Mouse (Mus musculus): ENCODE results near the gene Sgta. TPM values are rescaled to one million over a fixed set of nuclear protein-coding genes. Genes with fewer than 3 reads are reported as not detected.

Gene Sgta
- 59.2 and 64.5 TPM in 2 replicates for total RNA-seq (2017)

DNA sequence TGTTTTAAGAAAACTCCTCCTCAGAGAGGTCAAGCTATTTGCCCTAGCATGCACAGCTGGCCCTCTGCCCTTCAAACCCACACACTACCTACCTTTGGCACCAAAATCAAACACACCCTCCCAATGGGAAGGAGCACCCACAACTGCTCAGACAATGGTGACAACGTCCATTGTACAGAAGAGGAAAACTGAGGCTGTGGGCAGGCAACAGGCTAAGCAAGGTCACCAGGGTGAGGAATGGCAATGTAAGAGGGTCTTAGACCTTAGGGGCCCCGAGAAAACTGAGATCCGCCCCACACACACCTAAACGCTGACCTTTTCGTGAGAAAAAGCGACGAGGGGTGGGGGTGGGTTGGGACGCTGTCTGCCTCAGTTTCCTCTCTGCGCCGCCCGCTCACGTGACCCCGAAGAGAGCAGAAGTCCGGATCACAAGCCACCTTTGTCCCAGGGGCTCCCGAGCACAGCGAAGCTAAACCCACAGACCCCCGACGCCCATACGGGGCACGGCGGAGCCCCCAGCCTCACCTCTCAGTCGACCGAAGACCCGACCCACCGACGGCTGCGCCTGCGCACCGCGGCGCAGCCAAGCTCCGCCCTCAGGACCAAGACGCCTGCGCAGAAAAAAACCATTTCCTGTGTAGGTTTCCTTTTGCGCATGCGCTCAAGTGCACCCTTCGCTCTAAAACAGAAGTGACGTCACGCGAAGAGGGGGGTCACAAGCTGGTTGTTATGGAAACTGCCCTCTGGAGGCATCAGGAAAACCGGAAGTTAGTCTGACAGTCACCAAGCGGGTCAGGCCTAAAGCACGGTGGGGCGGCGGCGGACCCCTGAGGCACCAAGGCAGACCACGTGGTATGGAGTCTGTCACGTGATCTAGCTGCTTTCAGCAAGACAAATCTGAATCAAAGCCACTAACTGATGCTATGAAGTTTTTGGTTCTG is at the start of gene Sgta:
Gene Sgta, minus strand, starts transcription at position 579 of the 941 bp plus-strand sequence.
- peak; percentile 94 for ATAC-seq (ENCODE audit: extremely low read depth, insufficient number of reproducible peaks, low FRiP score, poor library complexity, severe bottlenecking)

DNA sequence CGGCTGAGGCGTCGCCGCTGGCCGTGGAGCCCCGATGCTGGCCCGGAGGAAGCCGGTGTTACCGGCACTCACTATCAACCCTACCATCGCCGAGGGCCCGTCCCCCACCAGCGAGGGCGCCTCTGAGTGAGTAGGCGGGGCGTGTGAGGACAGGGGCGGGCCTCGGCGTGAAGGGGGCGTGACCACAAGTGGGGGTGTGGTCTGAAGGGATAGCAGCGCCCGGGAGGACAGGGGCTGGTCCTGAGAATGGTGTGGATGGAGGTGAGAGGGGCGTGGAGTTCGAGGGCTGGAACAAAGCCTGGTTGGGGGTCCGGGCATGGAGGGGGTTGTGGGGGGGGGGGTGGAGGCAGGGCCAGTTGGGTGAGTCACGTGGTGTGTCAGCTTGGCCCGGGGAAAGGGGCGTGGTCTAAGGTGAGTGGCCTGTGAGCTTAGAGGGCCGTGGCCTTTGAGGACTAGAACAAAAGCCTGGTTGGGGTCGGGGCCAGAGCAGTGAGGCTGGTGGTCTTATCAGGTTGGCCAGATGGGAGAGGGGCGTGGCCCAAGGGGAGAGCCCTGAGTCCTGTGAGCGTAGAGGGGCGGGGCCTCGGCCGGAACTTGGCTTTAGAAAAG is 46.2 kb upstream of the Sgta start:
- ATAC-seq (ENCODE audit: extremely low read depth, insufficient number of reproducible peaks, low FRiP score, poor library complexity, severe bottlenecking), result peak; percentile 73

DNA sequence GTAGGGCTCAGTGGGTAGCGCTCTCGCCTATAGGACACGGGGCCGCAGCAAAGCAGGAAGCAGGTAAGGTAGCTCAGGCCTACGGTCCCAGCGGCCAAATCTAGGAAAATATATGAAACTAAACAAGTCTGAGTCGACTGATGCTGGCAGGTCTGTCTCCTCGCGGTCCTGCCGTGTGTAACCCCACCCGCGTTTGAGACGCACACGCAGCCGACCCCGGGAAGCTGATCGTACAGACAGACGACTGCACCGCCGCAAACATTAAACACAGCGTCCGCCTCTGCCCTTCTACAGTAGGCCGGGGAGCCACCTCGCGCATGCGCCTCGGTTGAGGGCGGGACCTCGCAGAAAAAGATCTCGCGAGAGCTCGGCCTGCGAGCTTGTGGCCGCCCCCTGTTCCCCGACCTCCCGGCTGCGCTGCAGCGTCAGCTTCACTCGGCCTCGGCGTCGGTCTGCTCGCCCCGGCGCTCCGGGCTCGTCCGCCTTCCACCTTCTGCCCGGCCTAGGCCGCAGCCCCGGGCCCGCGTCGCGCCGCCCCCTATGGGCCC is 45.7 kb upstream of the Sgta start, which contains the start of gene Map2k2:
Gene Map2k2, plus strand, starts transcription at position 351 of the 548 bp plus-strand sequence.
- ATAC-seq (ENCODE audit: extremely low read depth, insufficient number of reproducible peaks, low FRiP score, poor library complexity, severe bottlenecking), result peak; percentile 73

DNA sequence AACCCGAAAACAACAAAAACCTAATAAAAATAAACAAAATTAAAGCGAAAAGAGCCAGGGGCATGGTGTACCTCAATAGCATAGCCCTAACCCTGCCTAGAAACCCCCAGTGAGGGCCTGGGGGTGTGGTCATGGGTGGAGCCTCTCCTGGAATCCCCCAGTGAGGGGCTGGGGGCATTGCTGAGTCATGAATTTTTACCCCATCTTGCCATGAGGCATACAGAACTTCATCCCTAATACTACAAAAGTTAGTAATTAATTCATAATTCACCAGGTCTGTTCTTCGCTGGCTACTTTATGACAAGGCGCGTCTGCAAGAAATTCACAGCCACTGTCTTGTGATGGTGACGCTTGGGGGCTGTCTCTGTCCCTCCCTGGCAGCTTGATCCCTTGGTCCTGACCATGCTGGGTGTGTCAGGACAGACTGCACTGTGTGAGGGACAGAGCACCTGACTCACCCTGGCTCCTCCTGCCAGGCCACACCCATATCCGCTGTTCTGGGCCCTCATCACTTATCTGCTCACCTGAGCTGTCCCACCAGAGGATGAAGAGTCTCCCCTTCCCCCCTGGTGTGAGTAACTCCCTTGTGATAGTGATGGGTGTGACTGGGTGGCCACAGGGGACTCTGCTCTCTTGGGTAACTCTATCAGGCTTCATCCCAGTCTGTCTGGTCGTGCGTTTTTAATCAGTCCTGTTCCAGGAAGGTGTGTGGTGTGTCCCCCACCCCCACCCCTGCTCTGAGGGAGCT is 35.1 kb upstream of the Sgta start:
- ATAC-seq (ENCODE audit: extremely low read depth, insufficient number of reproducible peaks, low FRiP score, poor library complexity, severe bottlenecking), result no peak

DNA sequence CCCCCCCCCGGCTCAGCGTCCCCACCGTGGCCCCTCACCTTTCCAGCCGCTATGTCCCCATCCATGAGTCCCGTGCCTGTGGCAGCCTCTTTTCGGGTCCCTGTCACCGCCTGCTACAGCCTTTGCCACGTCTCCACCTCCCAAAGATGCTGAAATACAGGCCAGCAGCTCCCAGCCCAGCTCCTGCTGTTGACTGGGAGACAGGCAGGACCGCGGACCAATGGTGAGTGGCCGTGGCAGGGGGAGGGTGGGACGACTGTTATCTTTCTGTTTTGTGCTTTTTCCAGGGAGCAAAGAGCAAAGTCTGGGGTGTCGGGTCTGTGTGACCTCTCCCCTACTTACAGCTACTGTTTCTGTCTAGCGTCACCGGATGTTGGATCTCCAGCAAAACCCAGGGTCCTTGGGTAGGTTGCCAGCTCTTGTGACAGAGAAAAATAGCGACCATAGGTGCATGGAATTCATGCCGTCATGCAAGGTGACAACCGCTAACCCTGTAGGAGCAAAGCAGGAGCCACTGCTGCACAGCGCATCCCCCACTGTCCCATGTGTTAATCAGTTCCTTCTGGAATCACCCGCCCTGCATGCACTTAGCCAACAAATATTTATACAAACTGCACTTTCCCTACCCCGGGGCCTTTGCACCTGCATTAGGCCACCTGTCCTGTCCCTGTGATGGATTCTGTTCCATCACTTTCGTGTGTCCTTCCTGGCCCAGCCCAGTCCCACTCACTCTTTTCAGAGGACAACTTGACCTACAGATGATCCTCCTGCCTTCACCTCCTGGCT is 32.7 kb upstream of the Sgta start:
- no peak for ATAC-seq (ENCODE audit: extremely low read depth, insufficient number of reproducible peaks, low FRiP score, poor library complexity, severe bottlenecking)

DNA sequence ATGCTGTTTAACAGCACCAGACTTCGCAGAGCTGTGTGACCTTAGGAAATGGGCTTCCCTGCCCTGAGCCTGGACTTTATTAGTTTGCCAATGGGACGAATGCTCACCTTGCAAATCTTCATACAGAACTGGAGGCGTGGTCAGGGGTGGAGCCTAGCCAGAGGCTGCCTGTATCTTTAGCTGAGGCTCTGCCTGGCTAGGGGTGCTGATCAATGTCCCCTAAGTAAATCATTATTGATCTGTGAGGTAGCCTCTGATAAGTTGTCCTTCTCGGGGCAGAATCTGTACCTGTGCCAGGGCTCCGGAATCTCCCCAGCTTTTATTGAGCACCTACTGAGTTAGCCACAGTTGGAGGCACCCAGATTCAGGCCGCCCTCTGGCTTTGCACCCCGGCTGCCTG is 30.6 kb upstream of the Sgta start:
- ATAC-seq (ENCODE audit: extremely low read depth, insufficient number of reproducible peaks, low FRiP score, poor library complexity, severe bottlenecking), result no peak

DNA sequence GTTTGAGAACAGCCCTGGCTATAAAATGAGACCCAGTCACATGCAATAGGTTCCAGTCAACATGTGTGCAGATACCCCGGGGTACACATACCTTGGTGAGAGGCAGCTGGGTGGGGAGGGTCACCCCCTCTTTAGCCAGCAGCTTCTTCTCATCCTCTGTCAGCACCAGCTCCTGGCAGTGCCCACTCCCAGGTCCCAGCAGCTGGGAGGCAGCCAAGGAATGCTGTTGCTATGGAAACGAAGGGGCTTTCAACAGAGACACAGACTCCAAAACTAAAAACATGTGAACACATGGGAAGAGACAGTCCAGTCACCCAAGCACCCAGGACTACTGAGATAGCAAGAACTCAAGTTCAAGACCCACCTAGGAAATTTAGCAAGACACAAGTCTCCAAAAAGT is 29.2 kb upstream of the Sgta start:
- ATAC-seq (ENCODE audit: extremely low read depth, insufficient number of reproducible peaks, low FRiP score, poor library complexity, severe bottlenecking), result no peak

DNA sequence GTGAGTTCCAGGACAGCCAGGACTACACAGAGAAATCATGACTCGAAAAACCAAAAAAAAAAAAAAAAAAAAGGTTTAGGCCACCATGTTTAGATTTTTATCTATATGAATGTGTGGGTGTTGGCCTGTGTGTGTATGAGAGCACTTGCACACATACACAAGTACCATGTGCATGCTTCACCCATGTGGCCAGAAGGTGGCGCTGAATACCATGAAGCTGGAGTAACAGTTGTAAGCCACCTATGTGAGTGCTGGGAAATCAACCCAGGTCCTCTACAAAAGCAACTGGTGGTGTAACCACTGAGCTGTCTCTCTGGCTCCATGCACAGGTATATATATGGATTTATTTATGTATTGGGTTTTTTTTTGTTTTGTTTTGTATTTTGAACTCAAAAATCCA is 27.0 kb upstream of the Sgta start:
- ATAC-seq (ENCODE audit: extremely low read depth, insufficient number of reproducible peaks, low FRiP score, poor library complexity, severe bottlenecking), result no peak

DNA sequence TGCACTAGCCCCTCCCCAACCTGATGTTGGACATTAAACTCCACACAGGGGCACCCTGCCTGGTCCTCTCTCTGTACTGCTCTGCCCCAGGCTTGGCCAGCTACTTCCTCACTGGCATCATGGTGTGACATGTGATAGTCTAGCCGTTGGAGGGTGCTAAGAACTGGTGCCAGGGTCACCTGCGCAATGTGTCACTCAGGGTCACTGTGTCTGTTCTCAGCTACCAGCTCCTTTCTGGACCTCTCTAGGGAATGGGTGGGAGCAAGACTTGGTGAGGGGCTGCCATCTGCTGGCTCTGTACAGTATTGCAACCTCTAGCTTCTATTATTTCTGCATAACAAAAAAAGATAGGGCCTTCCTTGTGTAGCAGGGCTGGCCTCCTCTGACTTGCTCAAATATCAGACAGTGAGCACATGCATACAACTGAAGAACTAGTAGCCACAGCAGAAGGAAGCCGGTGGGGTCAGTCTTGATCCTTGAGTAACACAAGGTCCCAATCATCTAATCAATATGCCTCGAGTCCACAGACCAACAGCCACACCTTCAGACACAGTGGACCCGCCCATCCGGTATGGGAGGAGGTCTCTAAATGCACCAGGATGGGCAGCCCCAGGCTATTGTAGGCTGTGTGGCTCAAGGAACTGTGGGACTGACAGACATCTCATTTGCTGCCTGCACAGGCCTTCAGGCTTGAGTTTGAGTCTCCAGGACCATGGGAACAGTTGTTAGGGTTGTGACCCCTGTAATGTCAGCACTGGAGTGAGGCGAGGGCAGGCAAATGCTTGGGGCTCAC is 22.4 kb upstream of the Sgta start:
- ATAC-seq (ENCODE audit: extremely low read depth, insufficient number of reproducible peaks, low FRiP score, poor library complexity, severe bottlenecking), result peak; percentile 52

DNA sequence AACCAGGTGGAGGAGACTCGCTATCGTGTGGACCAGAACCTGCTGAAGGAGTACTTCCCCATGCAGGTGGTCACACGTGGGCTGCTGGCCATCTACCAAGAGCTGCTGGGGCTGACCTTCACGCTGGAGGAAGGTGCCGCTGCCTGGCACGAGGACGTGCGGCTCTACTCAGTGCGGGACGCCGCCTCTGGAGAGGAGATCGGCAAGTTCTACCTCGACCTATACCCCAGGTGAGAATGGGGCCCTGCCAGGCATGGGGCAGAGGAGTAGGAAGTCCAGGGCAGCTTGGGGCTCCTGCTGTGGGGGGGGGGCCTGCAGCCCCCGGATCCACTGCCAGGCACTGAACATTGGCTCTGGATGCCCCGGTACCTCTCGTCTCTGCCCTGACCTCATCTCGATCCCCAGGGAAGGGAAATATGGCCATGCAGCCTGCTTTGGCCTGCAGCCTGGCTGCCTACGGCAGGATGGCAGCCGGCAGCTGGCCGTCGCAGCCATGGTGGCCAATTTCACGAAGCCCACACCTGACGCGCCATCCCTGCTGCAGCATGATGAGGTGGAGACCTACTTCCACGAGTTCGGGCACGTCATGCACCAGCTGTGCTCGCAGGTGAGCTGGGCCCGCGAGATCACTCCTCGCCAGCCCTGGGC is 20.2 kb upstream of the Sgta start:
- no peak for ATAC-seq (ENCODE audit: extremely low read depth, insufficient number of reproducible peaks, low FRiP score, poor library complexity, severe bottlenecking)

DNA sequence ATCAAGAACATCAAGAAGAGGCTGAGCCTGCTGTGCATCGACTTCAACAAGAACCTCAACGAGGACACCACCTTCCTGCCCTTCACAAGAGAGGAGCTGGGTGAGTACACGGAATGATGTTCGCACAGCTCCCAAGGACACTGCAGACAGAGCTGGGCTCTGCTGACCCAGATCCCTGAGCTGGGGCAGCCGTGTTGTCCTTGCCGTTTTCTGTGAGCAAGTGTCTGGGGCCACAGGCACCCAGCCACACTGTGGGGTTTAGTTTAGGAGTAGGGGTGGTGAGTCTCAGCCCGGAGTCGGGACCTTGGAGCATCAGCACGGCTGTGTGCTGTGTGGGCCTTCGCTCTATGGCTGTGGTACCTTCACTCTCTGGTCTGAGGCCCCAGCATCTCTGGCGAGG is 17.9 kb upstream of the Sgta start:
- no peak for ATAC-seq (ENCODE audit: extremely low read depth, insufficient number of reproducible peaks, low FRiP score, poor library complexity, severe bottlenecking)

DNA sequence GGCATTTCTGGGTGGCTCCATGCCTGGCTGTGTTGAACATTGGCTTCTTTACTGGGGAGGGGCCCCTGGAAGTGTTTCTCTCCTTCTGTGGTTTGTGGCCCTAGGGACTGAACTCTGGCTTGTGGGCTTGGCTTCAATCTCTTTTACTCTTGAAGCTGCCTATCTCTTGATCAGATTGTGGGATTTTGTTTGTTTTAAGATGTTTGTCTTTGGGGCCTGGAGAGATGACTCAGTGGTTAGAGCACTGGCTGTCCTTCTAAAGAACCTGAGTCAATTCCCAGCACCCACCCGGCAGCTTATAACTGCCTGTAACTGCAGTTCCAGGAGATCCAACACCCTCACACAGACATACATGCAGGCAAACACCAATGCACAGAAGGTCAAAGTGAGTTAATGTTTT is 16.4 kb upstream of the Sgta start:
- no peak for ATAC-seq (ENCODE audit: extremely low read depth, insufficient number of reproducible peaks, low FRiP score, poor library complexity, severe bottlenecking)

DNA sequence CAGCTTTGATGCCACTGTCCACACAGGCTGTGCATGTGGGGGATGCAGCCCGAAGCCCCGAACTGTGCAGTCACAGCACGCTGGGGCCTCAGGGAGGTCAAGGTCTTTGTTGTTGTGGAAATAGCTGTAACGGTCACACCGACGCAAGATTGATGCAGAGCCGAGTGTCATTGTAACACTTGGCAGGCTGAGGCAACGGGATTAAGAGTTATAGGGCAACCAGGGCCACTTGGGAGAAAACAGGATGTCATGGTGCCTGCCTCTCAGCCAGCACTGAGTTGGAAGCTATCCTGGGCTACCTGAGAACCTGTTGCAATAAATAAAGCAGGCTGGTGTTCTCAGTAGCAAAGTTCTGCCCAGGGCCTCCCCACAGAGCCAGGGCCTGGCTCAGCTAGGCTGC is 15.8 kb upstream of the Sgta start:
- ATAC-seq (ENCODE audit: extremely low read depth, insufficient number of reproducible peaks, low FRiP score, poor library complexity, severe bottlenecking), result no peak

DNA sequence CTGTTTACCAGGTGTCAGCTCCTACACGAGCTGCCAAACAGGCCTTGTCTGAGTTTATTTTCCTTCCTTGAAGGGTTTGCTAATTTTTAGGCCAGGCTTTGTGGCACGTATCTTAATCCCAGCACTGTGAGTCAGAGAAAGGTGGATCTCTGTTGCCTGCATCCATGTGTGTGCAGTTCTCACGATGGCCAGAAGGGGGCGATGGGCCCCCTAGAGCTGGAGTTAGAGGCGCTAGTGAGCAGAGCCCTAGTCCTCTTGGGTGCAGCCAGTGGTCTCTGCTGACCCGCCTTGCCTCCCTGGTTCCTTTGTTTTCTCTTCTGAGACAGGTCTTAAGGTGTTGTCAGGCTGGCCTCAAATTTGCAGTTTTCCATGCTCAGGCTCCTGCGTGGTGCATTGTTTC is 13.5 kb upstream of the Sgta start:
- ATAC-seq (ENCODE audit: extremely low read depth, insufficient number of reproducible peaks, low FRiP score, poor library complexity, severe bottlenecking), result no peak

DNA sequence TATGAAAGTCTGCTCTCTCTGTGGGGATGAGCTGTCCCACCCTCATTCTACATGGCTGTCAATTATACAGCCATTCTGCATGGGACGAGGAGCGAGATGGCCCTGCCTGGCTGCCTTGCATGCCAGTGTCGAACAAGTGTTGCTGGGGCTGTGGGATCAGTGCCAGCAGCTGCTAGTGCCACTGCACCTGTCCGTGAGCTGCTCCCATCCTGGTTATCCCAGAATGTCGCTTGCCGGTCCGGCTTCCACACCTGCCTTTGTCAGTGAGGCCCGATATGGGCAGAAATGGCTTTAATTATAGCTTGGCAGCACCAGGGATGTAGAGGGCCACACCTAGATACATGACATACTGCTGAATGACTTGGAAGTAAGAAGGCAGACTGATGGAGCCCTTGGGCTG is 12.3 kb upstream of the Sgta start:
- no peak for ATAC-seq (ENCODE audit: extremely low read depth, insufficient number of reproducible peaks, low FRiP score, poor library complexity, severe bottlenecking)

DNA sequence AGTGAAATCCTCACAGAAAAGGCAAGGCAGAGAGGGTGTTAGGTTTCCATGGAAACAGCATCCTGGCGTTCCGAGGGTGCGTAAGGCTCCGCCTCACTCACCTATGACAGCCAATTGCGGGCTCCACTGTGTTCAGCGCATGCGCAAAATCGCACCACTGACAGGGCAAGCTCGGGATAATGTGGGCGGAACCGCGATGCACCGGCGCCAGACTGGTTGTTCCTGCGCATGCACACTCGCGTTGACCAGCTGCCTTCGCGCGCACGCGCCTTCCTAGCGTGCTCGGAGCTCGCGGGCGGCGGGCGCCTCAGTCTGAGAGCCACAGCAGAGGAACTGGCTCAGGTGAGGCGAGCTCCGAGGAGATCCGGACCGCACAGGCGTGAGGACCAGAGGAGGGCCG is 9.9 kb upstream of the Sgta start, which contains the start of gene Thop1:
Gene Thop1, plus strand, starts transcription at position 200 of the 400 bp plus-strand sequence.
- peak; percentile 95 for ATAC-seq (ENCODE audit: extremely low read depth, insufficient number of reproducible peaks, low FRiP score, poor library complexity, severe bottlenecking)

DNA sequence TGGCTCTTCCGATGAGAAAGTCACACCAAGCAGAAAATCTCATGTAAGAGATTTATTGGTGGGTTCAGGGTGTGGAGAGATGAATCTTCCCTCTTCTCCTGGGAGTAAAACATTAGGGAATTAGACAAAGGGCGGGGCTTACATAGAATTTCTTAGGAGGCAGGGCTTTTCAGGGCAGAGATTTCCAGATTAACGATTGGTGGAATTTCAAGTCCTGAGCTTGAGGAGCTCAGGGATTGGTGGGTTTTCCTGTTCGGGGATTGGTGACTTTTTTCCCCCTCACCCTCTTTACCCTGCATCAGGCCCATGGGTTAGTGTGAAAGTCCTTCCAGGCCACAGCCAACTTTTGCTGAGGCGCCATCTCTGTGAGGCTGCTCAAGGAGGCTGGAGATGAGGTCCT is 8.7 kb upstream of the Sgta start:
- no peak for ATAC-seq (ENCODE audit: extremely low read depth, insufficient number of reproducible peaks, low FRiP score, poor library complexity, severe bottlenecking)

Measured in neutrophil, adult 5-6 weeks (primary cell).